Mouse (Mus musculus) CH12.LX (cell line): ENCODE measurements around the gene Dlgap1. TPM values are rescaled to one million over a fixed set of nuclear protein-coding genes. Genes with fewer than 3 reads are reported as not detected.
A peak's percentile ranks its signal among the peaks of the same experiment; 100 is the strongest.

Experiments
- DNase-seq: peaks from one replicate; pipeline ENCODE4 v3.0.0-alpha.2; 2013; ENCODE audit errors: extremely low read depth
- H3K27ac ChIP-seq: 2 replicates; pipeline ENCODE4 v1.5.1; 2012; ENCODE audit warnings: low read depth, mild to moderate bottlenecking, control low read depth, moderate library complexity; ENCODE audit not compliant: insufficient read depth
- H3K27me3 ChIP-seq: replicated peaks from 2 replicates; pipeline ENCODE3; 2012; ENCODE audit warnings: inconsistent platforms
- H3K36me3 ChIP-seq, 2 experiments: replicated peaks in 1 of 2; 2 replicates each; pipeline versions ENCODE3 to v1.6.1; 2012; ENCODE audit warnings: inconsistent platforms in 1 of 2, low read length in 1 of 2, mild to moderate bottlenecking in 1 of 2, mixed read lengths in 1 of 2, moderate library complexity in 1 of 2; ENCODE audit not compliant: control insufficient read depth in 1 of 2, insufficient read depth in 1 of 2
- H3K4me1 ChIP-seq, 2 experiments: 2 replicates each; pipeline ENCODE4 v1.6.1; 2012; ENCODE audit warnings: inconsistent platforms in 1 of 2, moderate library complexity in 1 of 2; ENCODE audit not compliant: insufficient read depth in 2 of 2, control insufficient read depth in 1 of 2
- H3K4me2 ChIP-seq: 2 replicates; pipeline ENCODE4 v1.6.1; 2012; ENCODE audit warnings: low read depth, mild to moderate bottlenecking, control low read depth; ENCODE audit not compliant: poor library complexity, insufficient read depth, severe bottlenecking
- H3K4me3 ChIP-seq, 3 experiments: fragments of 150-350 bp in 1 of 3; sonication (generic) in 1 of 3; replicated peaks in 1 of 3; 2 replicates each; pipeline versions ENCODE3 to v1.5.1; 2011 to 2012; ENCODE audit warnings: low read depth in 2 of 3, low read length in 2 of 3, mild to moderate bottlenecking in 2 of 3, moderate library complexity in 2 of 3, control low read depth in 1 of 3, improper control_type of control experiment in 1 of 3, inconsistent platforms in 1 of 3, mixed read lengths in 1 of 3; ENCODE audit not compliant: poor library complexity in 1 of 3
- H3K79me2 ChIP-seq: replicated peaks from 2 replicates; pipeline ENCODE4 v1.6.1; 2012; ENCODE audit warnings: mild to moderate bottlenecking, moderate library complexity; ENCODE audit not compliant: control insufficient read depth, poor library complexity, insufficient read depth, severe bottlenecking; ENCODE audit errors: extremely low read depth
- H3K9ac ChIP-seq: 2 replicates; pipeline ENCODE4 v1.6.1; 2012; ENCODE audit warnings: low read depth, mild to moderate bottlenecking, control low read depth, moderate library complexity; ENCODE audit not compliant: insufficient read depth
- H3K9me3 ChIP-seq: replicated peaks from 2 replicates; pipeline ENCODE3; 2012; ENCODE audit warnings: low read length, inconsistent platforms, mixed read lengths
- BHLHE40 ChIP-seq: IDR thresholded peaks from 2 replicates; pipeline ENCODE4 v1.6.1; 2011; ENCODE audit warnings: mild to moderate bottlenecking, low read depth, low read length, improper control_type of control experiment
- CTCF ChIP-seq, 2 experiments: IDR thresholded peaks in 1 of 2; conservative IDR thresholded peaks in 1 of 2; 2 replicates each; pipeline ENCODE4 v1.5.1; 2011 to 2012; ENCODE audit warnings: low read depth in 2 of 2, low read length in 2 of 2, improper control_type of control experiment in 1 of 2, inconsistent platforms in 1 of 2, mild to moderate bottlenecking in 1 of 2, moderate library complexity in 1 of 2
- ELF1 ChIP-seq: IDR thresholded peaks from 2 replicates; pipeline ENCODE4 v1.6.1; 2014; ENCODE audit warnings: low read depth, mild to moderate bottlenecking, inconsistent platforms, low read length, improper control_type of control experiment
- EP300 ChIP-seq: IDR thresholded peaks from 2 replicates; pipeline ENCODE4 v1.6.1; 2011; ENCODE audit warnings: low read length, improper control_type of control experiment
- ETS1 ChIP-seq: conservative IDR thresholded peaks from 2 replicates; pipeline ENCODE4 v1.6.1; 2012; ENCODE audit warnings: low read depth, mild to moderate bottlenecking, inconsistent platforms, low read length, improper control_type of control experiment, moderate library complexity
- GABPA ChIP-seq: IDR thresholded peaks from 2 replicates; pipeline ENCODE4 v1.6.1; 2012; ENCODE audit warnings: low read depth, low read length, improper control_type of control experiment, inconsistent platforms; ENCODE audit not compliant: insufficient replicate concordance
- IRF4 ChIP-seq: IDR thresholded peaks from 2 replicates; pipeline ENCODE4 v1.6.1; 2014; ENCODE audit warnings: low read depth, mild to moderate bottlenecking, inconsistent platforms, low read length, improper control_type of control experiment
- JUND ChIP-seq: conservative IDR thresholded peaks from 2 replicates; pipeline ENCODE4 v1.6.1; 2011; ENCODE audit warnings: low read depth, low read length, improper control_type of control experiment
- KAT2A ChIP-seq: IDR thresholded peaks from 2 replicates; pipeline ENCODE4 v1.6.1; 2012; ENCODE audit warnings: low read length, improper control_type of control experiment, inconsistent platforms; ENCODE audit not compliant: insufficient replicate concordance
- MAFK ChIP-seq: IDR thresholded peaks from 2 replicates; pipeline ENCODE4 v1.6.1; 2011; ENCODE audit warnings: low read length, improper control_type of control experiment; ENCODE audit not compliant: insufficient replicate concordance
- MAX ChIP-seq: IDR thresholded peaks from 2 replicates; pipeline ENCODE4 v1.6.1; 2011; ENCODE audit warnings: low read length, improper control_type of control experiment
- MXI1 ChIP-seq: IDR thresholded peaks from 2 replicates; pipeline ENCODE4 v1.6.1; 2011; ENCODE audit warnings: mild to moderate bottlenecking, low read depth, low read length, improper control_type of control experiment
- NRF1 ChIP-seq: IDR thresholded peaks from 2 replicates; pipeline ENCODE4 v1.6.1; 2014; ENCODE audit warnings: low read depth, mild to moderate bottlenecking, inconsistent platforms, low read length, improper control_type of control experiment, moderate library complexity
- POLR2AphosphoS2 ChIP-seq: IDR thresholded peaks from 2 replicates; pipeline ENCODE4 v1.6.1; 2011; ENCODE audit warnings: low read depth, low read length, improper control_type of control experiment
- RAD21 ChIP-seq: IDR thresholded peaks from 2 replicates; pipeline ENCODE4 v1.6.1; 2011; ENCODE audit warnings: low read depth, mild to moderate bottlenecking, low read length, improper control_type of control experiment, moderate library complexity
- RCOR1 ChIP-seq: conservative IDR thresholded peaks from 2 replicates; pipeline ENCODE4 v1.6.1; 2012; ENCODE audit warnings: low read depth, mild to moderate bottlenecking, inconsistent platforms, low read length, improper control_type of control experiment
- SIN3A ChIP-seq: IDR thresholded peaks from 2 replicates; pipeline ENCODE4 v1.6.1; 2012; ENCODE audit warnings: low read length, improper control_type of control experiment, inconsistent platforms
- TBP ChIP-seq: conservative IDR thresholded peaks from 2 replicates; pipeline ENCODE4 v1.6.1; 2011; ENCODE audit warnings: low read depth, low read length, improper control_type of control experiment
- TCF12 ChIP-seq: IDR thresholded peaks from 2 replicates; pipeline ENCODE4 v1.6.1; 2014; ENCODE audit warnings: low read depth, mild to moderate bottlenecking, inconsistent platforms, low read length, improper control_type of control experiment
- USF2 ChIP-seq: conservative IDR thresholded peaks from 2 replicates; pipeline ENCODE4 v1.6.1; 2011; ENCODE audit warnings: low read depth, low read length, improper control_type of control experiment
- ZMIZ1 ChIP-seq: IDR thresholded peaks from 2 replicates; pipeline ENCODE4 v1.6.1; 2012; ENCODE audit warnings: low read depth, mild to moderate bottlenecking, inconsistent platforms, low read length, improper control_type of control experiment
- ZNF384 ChIP-seq: IDR thresholded peaks from 2 replicates; pipeline ENCODE4 v1.6.1; 2012; ENCODE audit warnings: low read depth, low read length, improper control_type of control experiment, inconsistent platforms
- dilution Hi-C: fragments of 300-500 bp; cut with MboI; formaldehyde crosslinking; loops from 2 replicates; pipeline ENCODE4 v1.14.3; 2020; ENCODE audit warnings: low sequenced_read_pairs; ENCODE audit not compliant: extremely low pct_unique_long_range_greater_than_20kb, extremely low pct_ligation_motif_present
- in situ Hi-C: fragments of 300-500 bp; cut with MboI; formaldehyde crosslinking; loops from 3 replicates; pipeline ENCODE4 v1.14.3; 2019; ENCODE audit warnings: low sequenced_read_pairs, low pct_ligation_motif_present, low pct_unique_long_range_greater_than_20kb, mixed read lengths
- polyA plus RNA-seq: library from polyadenylated mRNA; unstranded; fragments of >175 nt; gene quantifications from 2 replicates; pipeline ENCODE4 v1.2.1, GENCODE M21; 2012; ENCODE audit warnings: low read depth; ENCODE audit not compliant: insufficient read length
- total RNA-seq, 2 experiments: library from RNA; depleted of rRNA; stranded (reverse); fragments of 300-350 nt in 1 of 2; fragments of >200 nt in 1 of 2; gene quantifications; 2 replicates each; pipeline ENCODE4 v1.2.3; 2012 to 2014

The Dlgap1 gene
- total and polyA plus RNA-seq, 3 experiments: 0.51 to 2.7 (median 1.2) TPM

DNA sequence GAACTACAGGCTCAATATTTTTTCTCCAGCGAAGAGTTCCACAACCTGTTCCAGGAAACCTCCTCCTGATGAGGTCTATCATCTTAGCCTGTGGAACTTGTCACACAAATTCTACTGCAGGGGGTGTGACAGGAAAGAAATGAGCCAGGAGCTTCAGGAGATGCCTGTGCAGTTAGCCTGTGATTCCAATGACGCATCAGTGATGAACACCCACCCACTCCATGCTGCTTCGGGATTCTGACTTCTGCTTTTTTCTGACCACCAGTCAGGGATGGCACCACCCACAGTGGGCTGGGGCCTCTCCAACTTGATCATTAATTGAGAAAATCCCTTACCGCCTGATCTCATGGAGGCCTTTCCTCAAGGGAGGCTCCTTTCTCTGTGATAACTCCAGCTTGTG is 830.4 kb downstream of the Dlgap1 start:
- H3K36me3 ChIP-seq: peaks cover 0 to 2% of the 10 kb centered on the region in 2 experiments
- H3K4me2 ChIP-seq: no peak overlapping the region
- in situ Hi-C loops (no loop called here), dilution Hi-C loops (no loop called here)
- no peak overlapping the region for H3K27ac ChIP-seq
- no peak overlapping the region for H3K4me3 ChIP-seq
- DNase-seq: peak; percentile 20
- H3K9me3 ChIP-seq: no peaks in the 10 kb centered on the region
- H3K9ac ChIP-seq: no peak overlapping the region
- H3K27me3 ChIP-seq: no peaks in the 10 kb centered on the region
- no peak for TF ChIP-seq EP300
- TF ChIP-seq MXI1: no peak
- no peak for TF ChIP-seq CTCF (conservative IDR thresholded peaks at IDR 0.05 in 1 of 2, IDR thresholded peaks at IDR 0.05 in 1 of 2; ENCODE audit: low read depth in 2 of 2, low read length in 2 of 2)
- no peak for TF ChIP-seq POLR2AphosphoS2
- no peak for TF ChIP-seq BHLHE40
- no peak for TF ChIP-seq MAX
- no peak for TF ChIP-seq GABPA
- no peak for TF ChIP-seq ZMIZ1
- no peak for TF ChIP-seq TBP
- TF ChIP-seq RCOR1: no peak
- no peak for TF ChIP-seq SIN3A
- no peak for TF ChIP-seq ELF1
- H3K79me2 ChIP-seq: no peaks in the 10 kb centered on the region
- peaks cover 2 to 11% of the 10 kb centered on the region in 2 experiments; a peak in 2 of 4 replicates for H3K4me1 ChIP-seq

- Histone ChIP-seq H3K79me2 (no peaks in the 10 kb centered on the region), H3K27me3 (no peaks in the 10 kb centered on the region), H3K9me3 (no peaks in the 10 kb centered on the region), H3K4me3 (no peak overlapping the region), H3K36me3 (peaks cover 0 to 2% of the 10 kb centered on the region in 2 experiments), H3K27ac (no peak overlapping the region), H3K9ac (no peak overlapping the region), H3K4me1 (peaks cover 0 to 14% of the 10 kb centered on the region in 2 experiments; a peak in 2 of 4 replicates), H3K4me2 (no peak overlapping the region)
- TF ChIP-seq IRF4 (no peak), BHLHE40 (no peak), ETS1 (no peak), ZNF384 (no peak), USF2 (no peak), TCF12 (no peak), RAD21 (no peak), RCOR1 (no peak), JUND (no peak), MAX (no peak), SIN3A (no peak), ZMIZ1 (no peak), KAT2A (no peak), CTCF (conservative IDR thresholded peaks at IDR 0.05 in 1 of 2, IDR thresholded peaks at IDR 0.05 in 1 of 2; ENCODE audit: low read depth in 2 of 2, low read length in 2 of 2) (no peak), NRF1 (no peak), EP300 (no peak), MAFK (no peak), POLR2AphosphoS2 (no peak)
- no peak for DNase-seq
- in situ Hi-C loops (no loop called here), dilution Hi-C loops (no loop called here)
Measured at GRCm38 (mm10) chr17:70802022-70802421, 833.1 kb downstream of the Dlgap1 start.
